Mouse (Mus musculus): ENCODE measurements around the gene Cpb2.

The Cpb2 gene

DNA sequence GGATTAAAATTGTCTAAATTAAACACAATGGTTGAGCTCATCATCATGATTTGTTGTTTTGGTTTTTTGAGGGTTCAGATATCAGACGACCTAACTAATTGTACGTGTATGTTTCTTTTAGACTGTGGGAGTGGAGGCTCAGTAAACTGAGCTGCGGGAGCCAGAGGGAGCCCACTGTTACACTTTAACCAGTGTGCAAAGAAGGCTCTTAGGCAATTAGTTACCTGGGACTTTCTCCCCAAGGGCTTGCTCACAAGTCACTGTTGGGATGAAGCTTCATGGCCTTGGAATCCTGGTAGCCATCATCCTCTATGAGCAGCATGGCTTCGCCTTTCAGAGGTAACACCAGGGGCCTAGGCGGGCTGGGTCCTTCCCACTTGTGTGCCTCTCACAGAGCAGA lies at the start of gene Cpb2:
TSS of gene Cpb2 (plus strand) at position 201 of the 400 bp plus-strand sequence.
- DNase-seq (ENCODE audit: low spot score) = no peak

DNA sequence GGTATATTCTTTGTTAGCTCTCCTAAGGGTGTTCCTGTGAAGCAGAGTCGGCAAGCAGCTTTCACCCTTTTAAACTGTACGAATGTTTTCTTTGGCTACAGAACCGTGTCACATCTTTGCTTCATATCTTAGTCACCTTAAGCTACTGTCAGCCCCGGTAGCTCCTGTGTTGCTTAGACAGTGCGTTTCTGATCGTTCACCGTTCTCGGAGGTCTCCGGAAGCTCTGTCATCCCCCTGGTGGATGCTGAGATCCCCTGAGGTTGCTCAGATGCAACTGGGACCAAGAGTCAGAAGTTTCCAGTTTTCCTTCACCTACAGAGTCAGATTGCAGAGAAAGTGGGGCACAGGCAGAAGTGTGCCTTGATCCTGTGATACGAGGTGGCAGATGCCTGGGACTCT lies 49.7 kb upstream of the Cpb2 start:
- no peak for DNase-seq (ENCODE audit: low spot score)

GRCm38 (mm10) chr14:75192858-75193257 lies 49.2 kb upstream of the Cpb2 start:
- DNase-seq (ENCODE audit: low spot score) = no peak

- DNase-seq (ENCODE audit: low spot score) = no peak
Measured at GRCm38 (mm10) chr14:75195530-75195929, 46.6 kb upstream of the Cpb2 start.

GRCm38 (mm10) chr14:75197027-75197426 lies 45.1 kb upstream of the Cpb2 start:
- DNase-seq (ENCODE audit: low spot score) = no peak

DNA sequence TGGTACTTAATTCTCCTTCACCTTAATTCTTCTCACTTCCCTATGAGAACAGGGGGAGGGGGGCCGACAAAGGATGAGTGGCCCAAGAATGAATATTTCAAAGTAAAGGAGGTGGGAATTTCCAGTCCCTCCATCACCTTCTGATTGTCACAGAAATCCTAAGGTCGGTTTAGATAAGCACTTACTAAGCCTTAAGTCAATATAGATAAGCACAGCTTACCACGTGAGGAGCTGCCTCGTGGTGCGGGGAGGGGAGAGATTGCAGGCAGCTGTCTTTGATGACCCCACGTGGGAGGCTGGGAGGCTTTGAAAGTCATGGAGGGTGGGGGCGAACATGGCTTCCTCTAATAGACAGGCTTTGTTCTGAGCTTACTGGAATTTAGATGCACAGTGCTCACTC lies 44.4 kb upstream of the Cpb2 start:
- no peak for DNase-seq (ENCODE audit: low spot score)

GRCm38 (mm10) chr14:75205363-75206051 lies 36.6 kb upstream of the Cpb2 start:
- DNase-seq (ENCODE audit: low spot score) = no peak

- DNase-seq (ENCODE audit: low spot score) = no peak
Measured at GRCm38 (mm10) chr14:75206307-75206706, 35.8 kb upstream of the Cpb2 start.

DNA sequence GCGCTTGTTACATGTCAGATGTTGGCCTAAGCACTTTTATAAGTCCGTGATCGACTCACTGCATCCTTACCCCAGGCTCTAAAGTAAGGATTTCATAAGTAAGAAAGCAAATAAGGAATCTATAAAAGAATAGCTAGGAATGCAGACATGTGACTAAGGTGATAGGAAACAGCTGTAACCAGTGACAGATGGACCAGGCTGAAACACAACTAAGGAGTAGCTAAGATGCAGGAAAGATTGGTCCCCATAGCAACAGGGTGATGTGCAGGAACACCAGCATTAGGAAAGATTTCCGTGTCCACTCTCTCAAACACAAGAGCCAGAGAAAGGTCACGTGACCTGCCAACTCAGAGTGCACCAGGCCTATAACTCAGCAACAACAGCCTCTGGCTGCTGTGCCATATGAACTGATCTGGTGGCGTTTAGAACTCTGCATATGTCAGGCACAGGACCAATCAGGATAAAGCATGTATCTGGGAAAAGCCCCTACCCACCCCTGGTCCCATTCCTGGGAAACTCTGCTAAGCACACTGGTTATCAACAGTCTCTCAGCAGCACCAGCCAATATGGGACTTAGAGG lies 33.4 kb upstream of the Cpb2 start:
- DNase-seq (ENCODE audit: low spot score) = no peak

DNA sequence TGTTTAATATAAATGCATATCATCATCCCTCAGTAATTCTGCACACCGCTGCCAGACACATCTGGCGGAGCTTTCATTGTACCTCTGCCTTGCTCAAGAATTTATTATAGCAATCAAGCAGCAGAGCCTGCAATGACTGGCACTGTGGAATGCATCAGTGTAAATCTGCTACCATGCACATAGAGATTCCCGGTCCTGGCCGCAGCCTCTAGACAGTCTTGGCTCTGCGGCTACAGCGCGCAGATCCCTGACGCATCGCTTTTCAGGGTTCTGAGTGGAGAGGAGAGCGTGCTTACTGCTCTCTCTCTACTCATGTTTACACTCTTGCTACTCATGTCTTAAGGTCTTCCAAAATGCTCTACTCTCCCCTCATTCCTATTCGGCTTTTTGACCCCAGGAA lies 28.3 kb upstream of the Cpb2 start:
- no peak for DNase-seq (ENCODE audit: low spot score)

- DNase-seq (ENCODE audit: low spot score) = no peak
Measured at GRCm38 (mm10) chr14:75218843-75219242, 23.2 kb upstream of the Cpb2 start.

DNA sequence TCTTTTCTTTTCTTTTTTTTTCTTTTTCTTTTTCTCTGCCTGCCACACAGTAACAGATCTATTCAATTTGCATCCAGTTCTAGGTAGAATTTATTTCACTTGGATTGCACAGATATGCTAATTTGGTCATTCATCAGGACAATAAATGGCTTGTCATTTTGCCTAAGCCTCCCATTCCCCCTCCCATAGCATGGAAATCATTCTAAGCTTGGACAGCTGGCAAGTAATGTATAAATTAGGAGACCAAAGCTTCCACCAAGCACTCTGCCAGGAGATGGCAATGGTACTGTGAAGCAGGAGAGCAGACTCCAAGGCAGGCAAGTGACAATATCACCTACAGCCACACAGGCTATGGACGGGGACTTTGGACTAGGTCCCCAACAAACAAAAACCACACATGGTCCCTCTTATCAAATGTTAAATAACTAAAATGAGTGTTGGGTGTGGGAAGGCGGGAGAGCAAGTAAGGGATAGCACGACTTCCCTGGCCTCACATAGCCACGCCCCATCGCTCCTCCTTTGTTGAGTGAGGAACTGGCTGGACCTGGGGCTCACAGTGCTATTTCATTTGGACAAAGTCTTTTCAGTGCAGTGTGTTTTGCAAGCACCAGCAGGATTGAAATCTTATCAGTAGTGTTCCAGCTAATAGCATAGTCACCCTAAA lies 22.7 kb upstream of the Cpb2 start:
- DNase-seq (ENCODE audit: low spot score) = no peak

GRCm38 (mm10) chr14:75222386-75222785 lies 19.7 kb upstream of the Cpb2 start:
- DNase-seq (ENCODE audit: low spot score) = no peak

- DNase-seq (ENCODE audit: low spot score) = no peak
Measured at GRCm38 (mm10) chr14:75227453-75228084, 14.5 kb upstream of the Cpb2 start.

DNA sequence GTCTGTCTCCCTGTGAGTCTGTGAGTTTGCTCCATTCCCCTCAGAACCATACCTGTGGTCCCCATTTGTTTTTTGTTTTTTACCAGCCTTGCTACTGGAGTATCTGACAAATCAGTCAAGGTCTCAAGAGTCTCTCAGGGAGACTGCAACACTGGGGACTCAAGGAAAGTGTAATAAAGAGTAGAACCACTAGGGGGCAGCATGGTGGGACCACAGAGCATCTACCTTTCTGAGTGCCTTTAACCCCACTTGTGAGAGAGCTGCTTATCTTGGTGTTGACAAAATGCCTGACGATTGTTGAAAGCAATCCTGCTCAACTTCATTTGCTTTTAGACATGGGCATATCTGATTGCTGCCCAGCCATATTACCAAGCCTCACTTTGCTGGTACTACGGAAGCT lies 12.3 kb upstream of the Cpb2 start:
- DNase-seq (ENCODE audit: low spot score) = no peak

DNA sequence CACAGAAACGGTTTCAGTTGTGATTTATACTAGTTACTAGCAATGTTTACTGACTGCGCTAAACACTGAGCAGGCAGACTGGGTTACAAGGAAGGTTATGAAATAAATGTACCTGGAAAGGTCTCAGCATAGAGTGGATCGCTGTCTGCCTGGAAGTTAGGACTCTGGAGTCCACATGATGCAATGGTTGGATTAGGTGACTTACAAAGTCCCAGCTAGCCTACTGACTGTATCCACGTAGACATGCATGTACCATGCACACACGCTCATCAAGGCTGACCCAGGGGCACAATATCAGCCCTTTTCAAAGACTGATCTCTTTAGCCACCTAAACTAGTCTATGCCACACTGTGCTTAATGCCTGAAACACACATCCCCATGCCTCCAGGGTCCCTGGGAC lies 9.0 kb upstream of the Cpb2 start:
- no peak for DNase-seq (ENCODE audit: low spot score)

GRCm38 (mm10) chr14:75235552-75235951 lies 6.5 kb upstream of the Cpb2 start:
- no peak for DNase-seq (ENCODE audit: low spot score)

- DNase-seq (ENCODE audit: low spot score) = no peak
Measured at GRCm38 (mm10) chr14:75235955-75236635, 6.0 kb upstream of the Cpb2 start.

DNA sequence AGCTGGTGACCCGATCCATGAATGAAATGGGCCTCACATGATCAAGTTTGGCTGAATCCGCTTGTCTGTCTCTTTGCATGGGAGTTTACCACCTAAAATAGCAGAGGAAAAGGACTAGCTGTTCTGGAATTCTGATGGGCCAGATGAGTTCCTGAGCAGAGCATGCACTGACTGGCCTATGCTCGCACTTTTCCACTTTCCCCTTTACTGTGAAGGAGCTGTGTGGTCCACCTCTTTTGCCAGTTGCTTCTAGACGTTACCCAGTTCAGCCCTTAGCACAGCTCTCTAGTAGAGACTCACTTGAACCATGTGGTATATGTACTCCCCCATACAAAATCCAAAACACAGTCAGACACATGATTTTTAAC lies 5.5 kb upstream of the Cpb2 start:
- DNase-seq (ENCODE audit: low spot score) = no peak

GRCm38 (mm10) chr14:75237096-75237495 lies 5.0 kb upstream of the Cpb2 start:
- no peak for DNase-seq (ENCODE audit: low spot score)

DNA sequence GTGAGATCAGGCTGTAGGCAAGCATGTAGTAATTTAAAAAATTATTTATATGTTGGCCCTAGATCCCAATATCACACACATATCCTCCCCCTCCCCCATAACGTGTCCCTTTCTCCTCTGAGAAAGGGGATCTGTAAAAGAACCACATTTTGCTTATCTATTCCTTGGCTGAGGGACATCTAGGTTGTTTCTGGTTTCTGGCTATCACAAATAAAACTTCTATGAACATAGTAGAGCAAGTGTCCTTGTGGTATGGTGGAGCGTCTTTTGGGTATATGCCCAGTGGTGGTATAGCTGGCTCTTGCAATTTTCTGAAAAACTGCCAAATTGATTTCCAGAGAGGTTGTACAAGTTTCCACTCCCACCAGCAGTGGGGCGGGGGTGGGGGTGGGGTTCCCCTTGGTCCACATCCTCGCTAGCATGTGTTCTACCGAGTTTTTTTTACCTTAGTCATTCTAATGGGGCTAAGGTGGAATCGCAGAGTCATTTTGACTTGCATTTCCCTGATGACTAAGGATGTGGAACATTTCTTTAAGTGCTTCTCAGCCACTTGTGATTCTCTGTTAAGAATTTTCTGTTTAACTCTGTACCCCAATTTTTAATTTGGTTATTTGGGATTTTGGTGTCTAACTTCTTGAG lies 3.9 kb upstream of the Cpb2 start:
- DNase-seq (ENCODE audit: low spot score) = no peak
